Mouse (Mus musculus): ENCODE results near the gene Prap1.
"Not testable (repeated sequence)": the region's sequence is repeated elsewhere in the genome, so short reads cannot be mapped to it uniquely, and the experiment has no call there.

Gene Prap1

GRCm38 (mm10) chr7:140090601-140091000 lies 2.6 kb upstream of the Prap1 start:
- DNase-seq = no peak

- no peak for DNase-seq
These were observed 1.8 kb downstream of the Prap1 start for GRCm38 (mm10) chr7:140094954-140095353.

GRCm38 (mm10) chr7:140095556-140095955 lies 2.4 kb downstream of the Prap1 start:
- no peak for DNase-seq

GRCm38 (mm10) chr7:140096055-140096454 lies 2.9 kb downstream of the Prap1 start:
- DNase-seq = no peak

- DNase-seq = no peak
These were observed 5.3 kb downstream of the Prap1 start for GRCm38 (mm10) chr7:140098466-140098865.

- DNase-seq = no peak
These were observed 8.3 kb downstream of the Prap1 start for GRCm38 (mm10) chr7:140101498-140101897.

GRCm38 (mm10) chr7:140101993-140102860 lies 9.0 kb downstream of the Prap1 start, which contains the start of gene Fuom:
Fuom (minus strand) TSS chr7:140102441.
- DNase-seq = peak; percentile 84 to 85

- DNase-seq = no peak
These were observed 10.8 kb downstream of the Prap1 start for GRCm38 (mm10) chr7:140104009-140104408.

- DNase-seq = no peak
These were observed 18.7 kb downstream of the Prap1 start for GRCm38 (mm10) chr7:140111943-140112342.

GRCm38 (mm10) chr7:140115583-140116328 lies 22.6 kb downstream of the Prap1 start, which contains the start of gene Paox:
Paox (plus strand) TSS chr7:140115799.
- peak in 1 of 2 experiments; percentile 9 for DNase-seq

GRCm38 (mm10) chr7:140116329-140117054 lies 23.3 kb downstream of the Prap1 start, which contains the start of gene Echs1:
Echs1 (minus strand) TSS chr7:140116476.
- DNase-seq = peak; percentile 90 to 92

- DNase-seq = no peak
These were observed 27.3 kb downstream of the Prap1 start for GRCm38 (mm10) chr7:140120484-140120883.

- no peak for DNase-seq
These were observed 28.2 kb downstream of the Prap1 start for GRCm38 (mm10) chr7:140121338-140121910.

- no peak for DNase-seq
These were observed 29.6 kb downstream of the Prap1 start for GRCm38 (mm10) chr7:140122765-140123164.

- DNase-seq = no peak
These were observed 31.2 kb downstream of the Prap1 start for GRCm38 (mm10) chr7:140124382-140124781.

GRCm38 (mm10) chr7:140125278-140126021 lies 32.3 kb downstream of the Prap1 start:
- peak; percentile 92 to 95 for DNase-seq

- no peak for DNase-seq
These were observed 32.8 kb downstream of the Prap1 start for GRCm38 (mm10) chr7:140126022-140126350.

- DNase-seq = no peak
These were observed 33.7 kb downstream of the Prap1 start for GRCm38 (mm10) chr7:140126934-140127333.

- DNase-seq = no peak
These were observed 34.7 kb downstream of the Prap1 start for GRCm38 (mm10) chr7:140127911-140128310.

GRCm38 (mm10) chr7:140132184-140132583 lies 39.0 kb downstream of the Prap1 start:
- DNase-seq = not testable (repeated sequence)

- not testable (repeated sequence) for DNase-seq
These were observed 40.8 kb downstream of the Prap1 start for GRCm38 (mm10) chr7:140134033-140134432.
